Mouse (Mus musculus): Measurements from ENCODE around the gene Rnls. TPM values are rescaled to one million over a fixed set of nuclear protein-coding genes. Genes with fewer than 3 reads are reported as not detected.

The Rnls gene
- polyA plus RNA-seq, 1 experiment from 2014 or later, result 8.3 TPM

- Histone ChIP-seq H3K9ac (ENCODE audit: low read depth, low read length) (no peak overlapping the region), H3K4me3 (ENCODE audit: low read depth, low read length) (no peak overlapping the region), H3K36me3 (ENCODE audit: control insufficient read depth, insufficient read depth) (no peaks in the 10 kb centered on the region), H3K27ac (ENCODE audit: low read depth, low read length) (no peak overlapping the region), H3K4me1 (replicated peaks; ENCODE audit: control insufficient read depth, insufficient read depth, low read length) (no peaks in the 10 kb centered on the region), H3K4me2 (replicated peaks; ENCODE audit: low read depth) (no peak overlapping the region), H3K9me3 (ENCODE audit: control insufficient read depth) (no peaks in the 10 kb centered on the region), H3K27me3 (replicated peaks; ENCODE audit: control insufficient read depth, insufficient read depth, low read length) (no peaks in the 10 kb centered on the region)
- TF ChIP-seq CTCF (IDR thresholded peaks at IDR 0.05; ENCODE audit: low read depth), result no peak
- ATAC-seq, result no peak
- 92% methylated on average over 1 of the region's 1 CpGs for WGBS
Observed at GRCm38 (mm10) chr19:33188766-33189165, 203.3 kb downstream of the Rnls start.

GRCm38 (mm10) chr19:33179595-33179994 lies 212.5 kb downstream of the Rnls start:
- TF ChIP-seq CTCF (IDR thresholded peaks at IDR 0.05; ENCODE audit: low read depth), result no peak
- ATAC-seq, result no peak
- H3K27me3 ChIP-seq (replicated peaks; ENCODE audit: control insufficient read depth, insufficient read depth, low read length), result no peaks in the 10 kb centered on the region
- WGBS, result 60% methylated on average over 5 of the region's 5 CpGs
- no peak overlapping the region for H3K4me3 ChIP-seq (ENCODE audit: low read depth, low read length)
- H3K36me3 ChIP-seq (ENCODE audit: control insufficient read depth, insufficient read depth), result no peaks in the 10 kb centered on the region
- H3K4me2 ChIP-seq (replicated peaks; ENCODE audit: low read depth), result no peak overlapping the region
- no peak overlapping the region for H3K9ac ChIP-seq (ENCODE audit: low read depth, low read length)
- H3K27ac ChIP-seq (ENCODE audit: low read depth, low read length), result no peak overlapping the region
- H3K4me1 ChIP-seq (replicated peaks; ENCODE audit: control insufficient read depth, insufficient read depth, low read length), result no peaks in the 10 kb centered on the region
- no peaks in the 10 kb centered on the region for H3K9me3 ChIP-seq (ENCODE audit: control insufficient read depth)

- 70% methylated on average over 3 of the region's 3 CpGs for WGBS
- ATAC-seq, result no peak
- Histone ChIP-seq H3K4me3 (ENCODE audit: low read depth, low read length) (no peak overlapping the region), H3K36me3 (ENCODE audit: control insufficient read depth, insufficient read depth) (no peaks in the 10 kb centered on the region), H3K4me1 (replicated peaks; ENCODE audit: control insufficient read depth, insufficient read depth, low read length) (no peaks in the 10 kb centered on the region), H3K27ac (ENCODE audit: low read depth, low read length) (no peak overlapping the region), H3K9ac (ENCODE audit: low read depth, low read length) (no peak overlapping the region), H3K9me3 (ENCODE audit: control insufficient read depth) (no peaks in the 10 kb centered on the region), H3K4me2 (replicated peaks; ENCODE audit: low read depth) (no peak overlapping the region), H3K27me3 (replicated peaks; ENCODE audit: control insufficient read depth, insufficient read depth, low read length) (no peaks in the 10 kb centered on the region)
- no peak for TF ChIP-seq CTCF (IDR thresholded peaks at IDR 0.05; ENCODE audit: low read depth)
Observed at GRCm38 (mm10) chr19:33178866-33179265, 213.2 kb downstream of the Rnls start.

GRCm38 (mm10) chr19:33178367-33178766 lies 213.7 kb downstream of the Rnls start:
- Histone ChIP-seq H3K9ac (ENCODE audit: low read depth, low read length) (no peak overlapping the region), H3K27me3 (replicated peaks; ENCODE audit: control insufficient read depth, insufficient read depth, low read length) (no peaks in the 10 kb centered on the region), H3K9me3 (ENCODE audit: control insufficient read depth) (no peaks in the 10 kb centered on the region), H3K36me3 (ENCODE audit: control insufficient read depth, insufficient read depth) (no peaks in the 10 kb centered on the region), H3K4me1 (replicated peaks; ENCODE audit: control insufficient read depth, insufficient read depth, low read length) (no peaks in the 10 kb centered on the region), H3K4me2 (replicated peaks; ENCODE audit: low read depth) (no peak overlapping the region), H3K4me3 (ENCODE audit: low read depth, low read length) (no peak overlapping the region), H3K27ac (ENCODE audit: low read depth, low read length) (no peak overlapping the region)
- 72% methylated on average over 6 of the region's 6 CpGs for WGBS
- no peak for ATAC-seq
- TF ChIP-seq CTCF (IDR thresholded peaks at IDR 0.05; ENCODE audit: low read depth), result no peak

- Histone ChIP-seq H3K9me3 (ENCODE audit: control insufficient read depth) (no peaks in the 10 kb centered on the region), H3K4me3 (ENCODE audit: low read depth, low read length) (no peak overlapping the region), H3K4me2 (replicated peaks; ENCODE audit: low read depth) (no peak overlapping the region), H3K4me1 (replicated peaks; ENCODE audit: control insufficient read depth, insufficient read depth, low read length) (no peaks in the 10 kb centered on the region), H3K27me3 (replicated peaks; ENCODE audit: control insufficient read depth, insufficient read depth, low read length) (no peaks in the 10 kb centered on the region), H3K36me3 (ENCODE audit: control insufficient read depth, insufficient read depth) (no peaks in the 10 kb centered on the region), H3K27ac (ENCODE audit: low read depth, low read length) (no peak overlapping the region), H3K9ac (ENCODE audit: low read depth, low read length) (no peak overlapping the region)
- no peak for TF ChIP-seq CTCF (IDR thresholded peaks at IDR 0.05; ENCODE audit: low read depth)
- ATAC-seq, result no peak
Observed at GRCm38 (mm10) chr19:33173991-33174390, 218.1 kb downstream of the Rnls start.

- Histone ChIP-seq H3K27ac (ENCODE audit: low read depth, low read length) (no peak overlapping the region), H3K9ac (ENCODE audit: low read depth, low read length) (no peak overlapping the region), H3K36me3 (ENCODE audit: control insufficient read depth, insufficient read depth) (no peaks in the 10 kb centered on the region), H3K27me3 (replicated peaks; ENCODE audit: control insufficient read depth, insufficient read depth, low read length) (no peaks in the 10 kb centered on the region), H3K9me3 (ENCODE audit: control insufficient read depth) (no peaks in the 10 kb centered on the region), H3K4me1 (replicated peaks; ENCODE audit: control insufficient read depth, insufficient read depth, low read length) (no peaks in the 10 kb centered on the region), H3K4me3 (ENCODE audit: low read depth, low read length) (no peak overlapping the region), H3K4me2 (replicated peaks; ENCODE audit: low read depth) (no peak overlapping the region)
- WGBS, result 84% methylated on average over 6 of the region's 6 CpGs
- TF ChIP-seq CTCF (IDR thresholded peaks at IDR 0.05; ENCODE audit: low read depth), result no peak
- ATAC-seq, result no peak
Observed at GRCm38 (mm10) chr19:33169881-33170280, 222.2 kb downstream of the Rnls start.
